Mouse (Mus musculus): ENCODE data around the gene Rtn4rl2. TPM values are rescaled to one million over a fixed set of nuclear protein-coding genes. Genes with fewer than 3 reads are reported as not detected.

Gene Rtn4rl2
- 0.79 and 0.80 TPM in 2 replicates for total RNA-seq (2012; rRNA removed)

DNA sequence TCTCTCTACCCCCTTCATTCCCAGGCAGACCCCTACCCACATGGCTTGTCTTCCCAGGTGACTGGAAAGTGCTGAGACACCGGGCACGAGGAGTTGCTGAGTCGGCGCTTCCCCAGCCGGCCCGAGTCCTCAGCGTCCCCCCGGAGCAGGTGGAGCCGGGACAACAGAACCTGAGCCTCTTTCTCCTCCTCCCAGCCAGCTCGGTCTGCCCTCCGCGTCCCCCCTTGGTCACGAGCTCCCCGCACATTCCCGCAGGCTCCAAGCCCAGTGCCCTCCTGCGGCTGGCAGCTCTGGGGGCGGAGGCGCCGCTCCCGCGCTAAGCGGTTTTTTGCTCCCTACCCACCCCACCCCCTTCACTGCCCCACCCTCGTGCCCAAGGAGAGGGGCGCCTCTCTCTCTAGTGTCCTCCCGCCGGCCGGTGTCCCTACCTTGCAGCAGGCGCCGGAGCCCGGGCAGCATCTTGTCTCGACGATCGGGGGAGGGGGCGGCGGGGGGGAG lies at the start of gene Rtn4rl2:
TSS of gene Rtn4rl2 (minus strand) at position 477 of the 498 bp plus-strand sequence.
- peak within 1 kb of the TSS; percentile 54; the same call in 1 of the 2 replicates for H3K9ac ChIP-seq (ENCODE audit: insufficient read depth, low read depth, low read length, poor library complexity, severe bottlenecking)
- in situ Hi-C loops (cut with MboI; ENCODE audit: low sequenced_read_pairs in 2 of 2, unreplicated experiment in 2 of 2): no loop called here
- no peaks in the 10 kb centered on the region for H3K9me3 ChIP-seq (ENCODE audit: control insufficient read depth, insufficient read depth, low read depth, low read length)
- no peak for DNase-seq (ENCODE audit: low read depth, low spot score)
- peaks cover 0 to 14% of the 10 kb centered on the region in 2 experiments; a peak in 2 of 4 replicates for H3K4me1 ChIP-seq (ENCODE audit: control insufficient read depth in 2 of 2, insufficient read depth in 2 of 2, low read length in 2 of 2, poor library complexity in 1 of 2)
- no peaks in the 10 kb centered on the region for H3K36me3 ChIP-seq (ENCODE audit: control insufficient read depth, insufficient read depth, low read length, poor library complexity, severe bottlenecking)
- TF ChIP-seq MAFK (IDR thresholded peaks at IDR 0.05; ENCODE audit: insufficient read depth, low read depth, low read length) (peak; percentile 81; the same call in 1 of the 2 replicates), CHD2 (IDR thresholded peaks at IDR 0.05; ENCODE audit: low read depth, low read length) (no peak)
- H3K4me3 ChIP-seq (ENCODE audit: insufficient read depth in 1 of 2, low read depth in 1 of 2, low read length in 2 of 2, poor library complexity in 1 of 2, severe bottlenecking in 1 of 2): peak within 1 kb of the TSS; percentile 78 to 89
- H3K27ac ChIP-seq (ENCODE audit: insufficient read depth, low read depth, low read length, poor library complexity, severe bottlenecking): no peak within 1 kb of the TSS

DNA sequence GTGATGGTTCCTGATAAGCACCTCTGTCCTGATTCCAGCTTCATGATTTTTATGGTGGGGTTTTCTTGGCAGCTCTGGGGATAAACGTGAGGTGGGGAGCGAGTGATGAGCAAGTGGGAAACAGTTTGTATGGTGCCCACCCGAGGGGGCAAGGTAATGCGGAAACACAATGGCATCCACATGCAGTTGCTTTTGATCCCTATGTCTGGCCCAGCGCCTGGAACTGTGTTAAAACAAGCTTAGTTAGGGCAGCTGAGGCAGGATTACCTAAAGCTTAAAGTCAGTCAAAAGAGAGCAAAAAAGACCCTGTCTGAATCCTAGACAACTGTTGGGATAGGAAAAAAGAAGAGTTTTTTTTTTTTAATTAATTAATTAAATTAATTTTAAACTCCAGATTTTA lies 48.6 kb upstream of the Rtn4rl2 start:
- H3K4me1 ChIP-seq (ENCODE audit: control insufficient read depth in 2 of 2, insufficient read depth in 2 of 2, low read length in 2 of 2, poor library complexity in 1 of 2): no peaks in the 10 kb centered on the region
- H3K9ac ChIP-seq (ENCODE audit: insufficient read depth, low read depth, low read length, poor library complexity, severe bottlenecking): no peak overlapping the region
- no peaks in the 10 kb centered on the region for H3K36me3 ChIP-seq (ENCODE audit: control insufficient read depth, insufficient read depth, low read length, poor library complexity, severe bottlenecking)
- H3K9me3 ChIP-seq (ENCODE audit: control insufficient read depth, insufficient read depth, low read depth, low read length): no peaks in the 10 kb centered on the region
- TF ChIP-seq CHD2 (IDR thresholded peaks at IDR 0.05; ENCODE audit: low read depth, low read length): no peak
- no peak for TF ChIP-seq MAFK (IDR thresholded peaks at IDR 0.05; ENCODE audit: insufficient read depth, low read depth, low read length)
- no peak for TF ChIP-seq ZC3H11A (IDR thresholded peaks at IDR 0.05; ENCODE audit: borderline replicate concordance, low read depth, low read length)
- TF ChIP-seq HCFC1 (IDR thresholded peaks at IDR 0.05; ENCODE audit: borderline replicate concordance, insufficient read depth, low read length): no peak
- no peak for TF ChIP-seq ZNF384 (IDR thresholded peaks at IDR 0.05; ENCODE audit: low read depth, low read length)
- no peak for DNase-seq (ENCODE audit: low read depth, low spot score)
- in situ Hi-C loops (cut with MboI; ENCODE audit: low sequenced_read_pairs in 2 of 2, unreplicated experiment in 2 of 2): no loop called here
- no peak overlapping the region for H3K4me3 ChIP-seq (ENCODE audit: insufficient read depth in 1 of 2, low read depth in 1 of 2, low read length in 2 of 2, poor library complexity in 1 of 2, severe bottlenecking in 1 of 2)
- H3K27ac ChIP-seq (ENCODE audit: insufficient read depth, low read depth, low read length, poor library complexity, severe bottlenecking): no peak overlapping the region

DNA sequence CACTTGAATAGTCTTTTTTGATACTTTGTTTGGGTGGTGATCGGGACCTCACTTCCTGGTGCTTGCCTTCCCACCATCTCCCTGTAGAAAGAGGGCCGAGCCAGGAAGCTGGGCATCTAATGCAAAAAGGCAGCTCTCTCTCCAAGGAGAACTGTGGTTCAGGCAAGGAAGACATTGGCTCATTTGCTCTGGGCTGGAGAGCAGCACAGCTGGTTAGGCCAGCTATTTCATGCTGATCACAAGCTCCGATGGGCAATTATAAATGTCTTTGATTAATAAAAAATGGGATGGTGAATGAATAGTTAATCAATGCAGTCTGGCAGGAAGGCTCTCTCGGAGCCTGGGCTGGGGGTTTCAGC lies 48.1 kb upstream of the Rtn4rl2 start:
- Histone ChIP-seq H3K4me3 (ENCODE audit: insufficient read depth in 1 of 2, low read depth in 1 of 2, low read length in 2 of 2, poor library complexity in 1 of 2, severe bottlenecking in 1 of 2) (no peak overlapping the region), H3K4me1 (ENCODE audit: control insufficient read depth in 2 of 2, insufficient read depth in 2 of 2, low read length in 2 of 2, poor library complexity in 1 of 2) (no peaks in the 10 kb centered on the region), H3K27ac (ENCODE audit: insufficient read depth, low read depth, low read length, poor library complexity, severe bottlenecking) (no peak overlapping the region), H3K9ac (ENCODE audit: insufficient read depth, low read depth, low read length, poor library complexity, severe bottlenecking) (no peak overlapping the region), H3K36me3 (ENCODE audit: control insufficient read depth, insufficient read depth, low read length, poor library complexity, severe bottlenecking) (no peaks in the 10 kb centered on the region), H3K9me3 (ENCODE audit: control insufficient read depth, insufficient read depth, low read depth, low read length) (no peaks in the 10 kb centered on the region)
- DNase-seq (ENCODE audit: low read depth, low spot score): no peak
- TF ChIP-seq ZNF384 (IDR thresholded peaks at IDR 0.05; ENCODE audit: low read depth, low read length): no peak
- TF ChIP-seq ZC3H11A (IDR thresholded peaks at IDR 0.05; ENCODE audit: borderline replicate concordance, low read depth, low read length): no peak
- no peak for TF ChIP-seq CHD2 (IDR thresholded peaks at IDR 0.05; ENCODE audit: low read depth, low read length)
- TF ChIP-seq MAFK (IDR thresholded peaks at IDR 0.05; ENCODE audit: insufficient read depth, low read depth, low read length): no peak
- TF ChIP-seq HCFC1 (IDR thresholded peaks at IDR 0.05; ENCODE audit: borderline replicate concordance, insufficient read depth, low read length): no peak
- in situ Hi-C loops (cut with MboI; ENCODE audit: low sequenced_read_pairs in 2 of 2, unreplicated experiment in 2 of 2): no loop called here

DNA sequence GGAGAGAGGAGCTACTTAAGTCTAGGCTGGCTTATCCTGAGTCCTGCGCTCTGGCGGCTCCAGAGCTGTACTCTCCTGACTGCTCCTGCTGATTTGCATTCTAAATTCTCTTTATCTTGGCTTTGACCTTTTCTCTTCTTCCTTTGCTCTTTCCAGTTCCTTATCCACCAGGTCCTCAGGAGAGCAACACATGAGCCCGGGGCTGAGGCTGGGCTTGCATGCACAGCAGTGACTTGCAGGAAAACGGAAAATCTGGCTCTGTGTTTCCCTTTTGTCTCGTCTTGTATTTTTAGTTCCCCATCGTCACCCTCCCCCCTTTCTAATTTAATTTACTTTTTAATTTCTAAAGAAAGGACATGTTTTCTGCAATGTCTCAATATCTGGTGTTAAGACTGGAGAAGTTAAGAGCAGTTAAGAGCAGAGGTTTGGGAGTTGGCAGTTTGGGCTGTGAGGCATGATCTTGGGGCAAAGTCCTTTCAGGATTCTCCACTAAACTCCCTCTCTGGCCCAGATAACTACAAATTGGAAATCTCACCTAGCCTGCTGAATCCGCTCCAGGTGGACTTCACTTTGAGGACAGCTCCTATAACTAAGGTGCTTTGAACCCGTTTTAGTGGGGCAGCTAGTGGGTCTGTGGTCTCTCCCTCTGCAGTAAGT lies 47.6 kb upstream of the Rtn4rl2 start:
- H3K9ac ChIP-seq (ENCODE audit: insufficient read depth, low read depth, low read length, poor library complexity, severe bottlenecking): no peak overlapping the region

DNA sequence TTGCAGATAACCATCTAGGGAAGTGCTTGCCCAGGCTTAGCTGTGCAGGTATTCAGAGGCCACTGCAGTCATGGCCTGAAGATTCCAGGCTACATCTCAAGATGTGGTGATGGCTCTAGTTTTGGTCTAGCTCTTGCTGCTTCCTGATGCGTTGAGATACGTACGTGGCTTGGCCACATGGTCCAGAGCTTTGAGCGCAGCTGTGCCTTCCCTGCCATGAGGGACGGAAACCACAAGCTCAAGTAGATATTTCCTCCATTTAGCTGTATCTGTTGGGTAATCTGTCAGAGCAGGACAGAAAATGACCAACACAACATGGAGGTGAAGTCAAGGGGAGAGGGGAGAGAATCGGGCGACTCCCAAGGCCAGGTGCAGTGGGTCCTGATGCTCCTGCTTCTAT lies 43.7 kb upstream of the Rtn4rl2 start:
- Histone ChIP-seq H3K4me1 (ENCODE audit: control insufficient read depth in 2 of 2, insufficient read depth in 2 of 2, low read length in 2 of 2, poor library complexity in 1 of 2) (no peaks in the 10 kb centered on the region), H3K9me3 (ENCODE audit: control insufficient read depth, insufficient read depth, low read depth, low read length) (no peaks in the 10 kb centered on the region), H3K4me3 (ENCODE audit: insufficient read depth in 1 of 2, low read depth in 1 of 2, low read length in 2 of 2, poor library complexity in 1 of 2, severe bottlenecking in 1 of 2) (no peak overlapping the region), H3K36me3 (ENCODE audit: control insufficient read depth, insufficient read depth, low read length, poor library complexity, severe bottlenecking) (no peaks in the 10 kb centered on the region), H3K9ac (ENCODE audit: insufficient read depth, low read depth, low read length, poor library complexity, severe bottlenecking) (no peak overlapping the region), H3K27ac (ENCODE audit: insufficient read depth, low read depth, low read length, poor library complexity, severe bottlenecking) (no peak overlapping the region; the same call in 1 of the 2 replicates)
- TF ChIP-seq HCFC1 (IDR thresholded peaks at IDR 0.05; ENCODE audit: borderline replicate concordance, insufficient read depth, low read length) (no peak), ZNF384 (IDR thresholded peaks at IDR 0.05; ENCODE audit: low read depth, low read length) (no peak), CHD2 (IDR thresholded peaks at IDR 0.05; ENCODE audit: low read depth, low read length) (no peak), ZC3H11A (IDR thresholded peaks at IDR 0.05; ENCODE audit: borderline replicate concordance, low read depth, low read length) (no peak), MAFK (IDR thresholded peaks at IDR 0.05; ENCODE audit: insufficient read depth, low read depth, low read length) (no peak)
- in situ Hi-C loops (cut with MboI; ENCODE audit: low sequenced_read_pairs in 2 of 2, unreplicated experiment in 2 of 2): no loop called here
- no peak for DNase-seq (ENCODE audit: low read depth, low spot score)

More for the DNA sequence above, 47.6 kb upstream of the Rtn4rl2 start:
- Histone ChIP-seq H3K36me3 (ENCODE audit: control insufficient read depth, insufficient read depth, low read length, poor library complexity, severe bottlenecking) (no peaks in the 10 kb centered on the region), H3K27ac (ENCODE audit: insufficient read depth, low read depth, low read length, poor library complexity, severe bottlenecking) (no peak overlapping the region), H3K9me3 (ENCODE audit: control insufficient read depth, insufficient read depth, low read depth, low read length) (no peaks in the 10 kb centered on the region), H3K4me1 (ENCODE audit: control insufficient read depth in 2 of 2, insufficient read depth in 2 of 2, low read length in 2 of 2, poor library complexity in 1 of 2) (no peaks in the 10 kb centered on the region), H3K4me3 (ENCODE audit: insufficient read depth in 1 of 2, low read depth in 1 of 2, low read length in 2 of 2, poor library complexity in 1 of 2, severe bottlenecking in 1 of 2) (no peak overlapping the region)
- no peak for DNase-seq (ENCODE audit: low read depth, low spot score)
- TF ChIP-seq CHD2 (IDR thresholded peaks at IDR 0.05; ENCODE audit: low read depth, low read length) (no peak), MAFK (IDR thresholded peaks at IDR 0.05; ENCODE audit: insufficient read depth, low read depth, low read length) (no peak), ZNF384 (IDR thresholded peaks at IDR 0.05; ENCODE audit: low read depth, low read length) (no peak)
- in situ Hi-C loops (cut with MboI; ENCODE audit: low sequenced_read_pairs in 2 of 2, unreplicated experiment in 2 of 2): no loop called here
